ENCODE assay signal across 8 mouse cellular contexts in the genomic region with DNA sequence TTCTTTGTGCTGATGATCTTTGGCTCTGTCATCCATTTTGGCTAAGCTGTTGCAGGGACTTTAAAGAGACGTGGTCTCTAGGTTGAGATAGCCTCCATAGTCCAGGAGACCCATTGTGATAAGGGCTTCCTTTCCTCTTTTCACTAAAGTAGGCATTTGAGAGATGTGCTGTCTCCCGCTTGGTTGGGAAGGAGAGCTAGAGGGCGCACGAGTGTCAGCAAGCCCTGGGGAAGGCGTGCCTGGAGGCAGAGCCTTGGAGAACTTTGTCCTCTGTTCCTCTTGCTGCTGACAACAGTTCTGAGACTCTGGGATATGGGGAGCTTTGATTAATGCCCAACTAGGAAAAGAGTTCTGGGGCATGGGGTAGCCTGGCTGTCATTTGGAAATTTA. TPM values are rescaled to one million over a fixed set of nuclear protein-coding genes. Genes with fewer than 3 reads are reported as not detected.
DNase-seq lines count a peak whose midpoint lies in the region; ATAC-seq lines count a peak whose summit lies in the region.

No protein-coding gene starts in this region.

- H3K9me3 ChIP-seq in forebrain, embryonic 11.5 days (ENCODE audit: control insufficient read depth, low read length) = no peaks in the 10 kb centered on the region
- no peaks in the 10 kb centered on the region for H3K9me3 ChIP-seq in forebrain, embryonic 15.5 days
- H3K9me3 ChIP-seq in liver, embryonic 15.5 days (replicated peaks) = no peaks in the 10 kb centered on the region
- no peaks in the 10 kb centered on the region for H3K9me3 ChIP-seq in liver, embryonic 11.5 days (ENCODE audit: control insufficient read depth, low read length)
- no peaks in the 10 kb centered on the region for H3K9me3 ChIP-seq in intestine, embryonic 15.5 days

- WGBS in forebrain, embryonic 11.5 days = 76% methylated on average over 5 of the region's 5 CpGs
- 78% methylated on average over 5 of the region's 5 CpGs for WGBS in forebrain, embryonic 15.5 days
- 69% methylated on average over 5 of the region's 5 CpGs for WGBS in liver, embryonic 15.5 days (ENCODE audit: insufficient replicate concordance)
- 76% methylated on average over 5 of the region's 5 CpGs for WGBS in liver, embryonic 11.5 days
- WGBS in intestine, embryonic 15.5 days = 65% methylated on average over 5 of the region's 5 CpGs

- H3K4me1 ChIP-seq in forebrain, embryonic 11.5 days (replicated peaks; ENCODE audit: control insufficient read depth, insufficient read depth, low read length) = peaks cover 8% of the 10 kb centered on the region
- H3K4me1 ChIP-seq in forebrain, embryonic 15.5 days = peaks cover 13% of the 10 kb centered on the region
- H3K4me1 ChIP-seq in liver, embryonic 15.5 days (replicated peaks) = peaks cover 42% of the 10 kb centered on the region
- peaks cover 31% of the 10 kb centered on the region for H3K4me1 ChIP-seq in liver, embryonic 11.5 days (replicated peaks; ENCODE audit: control insufficient read depth, insufficient read depth, low read length)
- peaks cover 20% of the 10 kb centered on the region for H3K4me1 ChIP-seq in intestine, embryonic 15.5 days (replicated peaks)

- H3K36me3 ChIP-seq in forebrain, embryonic 11.5 days (ENCODE audit: control insufficient read depth, insufficient read depth, low read length) = peaks cover 13% of the 10 kb centered on the region
- H3K36me3 ChIP-seq in forebrain, embryonic 15.5 days = peaks cover 66% of the 10 kb centered on the region
- peaks cover 97% of the 10 kb centered on the region for H3K36me3 ChIP-seq in liver, embryonic 15.5 days (replicated peaks)
- peaks cover 60% of the 10 kb centered on the region for H3K36me3 ChIP-seq in liver, embryonic 11.5 days (ENCODE audit: control insufficient read depth, insufficient read depth, low read length)
- peaks cover 53% of the 10 kb centered on the region for H3K36me3 ChIP-seq in intestine, embryonic 15.5 days

- no peak overlapping the region for H3K4me3 ChIP-seq in forebrain, embryonic 11.5 days (ENCODE audit: low read depth, low read length)
- no peak overlapping the region for H3K4me3 ChIP-seq in forebrain, embryonic 15.5 days
- H3K4me3 ChIP-seq in liver, embryonic 15.5 days (replicated peaks) = no peak overlapping the region
- H3K4me3 ChIP-seq in liver, embryonic 11.5 days (ENCODE audit: low read depth, low read length) = no peak overlapping the region
- H3K4me3 ChIP-seq in intestine, embryonic 15.5 days (replicated peaks) = no peak overlapping the region

- intact Hi-C loops in left cerebral cortex, postnatal 14 days (cut with DNase I) = loop anchor here (1.0 to 5.0 kb wide), 2 partner anchors 360 to 496 kb away; no protein-coding TSS in a partner anchor

- no peak overlapping the region for H3K9ac ChIP-seq in forebrain, embryonic 11.5 days (ENCODE audit: low read length)
- H3K9ac ChIP-seq in forebrain, embryonic 15.5 days (replicated peaks) = no peak overlapping the region
- no peak overlapping the region for H3K9ac ChIP-seq in liver, embryonic 15.5 days
- no peak overlapping the region for H3K9ac ChIP-seq in liver, embryonic 11.5 days (ENCODE audit: low read depth, low read length)
- no peak overlapping the region for H3K9ac ChIP-seq in intestine, embryonic 15.5 days

- H3K4me2 ChIP-seq in forebrain, embryonic 11.5 days (ENCODE audit: low read depth, low read length, severe bottlenecking) = no peak overlapping the region
- H3K4me2 ChIP-seq in forebrain, embryonic 15.5 days (replicated peaks) = no peak overlapping the region
- peak overlapping the region; percentile 38; the same call in 1 of the 2 replicates for H3K4me2 ChIP-seq in liver, embryonic 15.5 days
- H3K4me2 ChIP-seq in liver, embryonic 11.5 days = no peak overlapping the region
- H3K4me2 ChIP-seq in intestine, embryonic 15.5 days (replicated peaks) = no peak overlapping the region

- no peak for DNase-seq in forebrain, embryonic 11.5 days (ENCODE audit: low spot score)
- DNase-seq in liver, embryonic 11.5 days (ENCODE audit: low spot score) = no peak
- DNase-seq in lung, postnatal 36 days = peak; percentile 70
- no peak for DNase-seq in left cerebral cortex, postnatal 14 days (ENCODE audit: low spot score in 2 of 2)

- no peaks in the 10 kb centered on the region for H3K27me3 ChIP-seq in forebrain, embryonic 11.5 days (ENCODE audit: control insufficient read depth, insufficient read depth, low read length)
- no peaks in the 10 kb centered on the region for H3K27me3 ChIP-seq in forebrain, embryonic 15.5 days
- H3K27me3 ChIP-seq in liver, embryonic 15.5 days = no peaks in the 10 kb centered on the region
- no peaks in the 10 kb centered on the region for H3K27me3 ChIP-seq in liver, embryonic 11.5 days (replicated peaks; ENCODE audit: control insufficient read depth, insufficient read depth, low read length)
- H3K27me3 ChIP-seq in intestine, embryonic 15.5 days (replicated peaks) = no peaks in the 10 kb centered on the region

- H3K27ac ChIP-seq in forebrain, embryonic 11.5 days (ENCODE audit: low read depth, low read length) = no peak overlapping the region
- H3K27ac ChIP-seq in forebrain, embryonic 15.5 days (replicated peaks) = no peak overlapping the region
- no peak overlapping the region for H3K27ac ChIP-seq in liver, embryonic 15.5 days (replicated peaks)
- H3K27ac ChIP-seq in liver, embryonic 11.5 days (ENCODE audit: low read depth, low read length) = no peak overlapping the region
- H3K27ac ChIP-seq in intestine, embryonic 15.5 days = 0 out of 2 replicates have a peak overlapping the region, but pooled peaks have one; percentile 6

- ATAC-seq in forebrain, embryonic 11.5 days (replicated peaks; ENCODE audit: low FRiP score) = 0 out of 2 replicates have a peak, but pooled peaks have one; percentile 4
- no peak for ATAC-seq in forebrain, embryonic 15.5 days (replicated peaks)
- no peak for ATAC-seq in liver, embryonic 15.5 days (ENCODE audit: insufficient read depth)
- no peak for ATAC-seq in liver, embryonic 11.5 days (replicated peaks; ENCODE audit: low FRiP score)
- ATAC-seq in intestine, embryonic 15.5 days = peak; percentile 63
- no peak for ATAC-seq in megakaryocyte-erythroid progenitor cell, adult 5-6 weeks (replicated peaks; ENCODE audit: low FRiP score, low TSS enrichment, poor library complexity, severe bottlenecking)

RNA-seq across cellular contexts. Expression of a gene that starts 20.3 kb away (rescaled TPM):
- 90.0 and 94.5 TPM in 2 replicates for polyA plus RNA-seq in forebrain, embryonic 11.5 days (2014; fragmentation: Nextera tagmentation; extraction: Ambion mirVana)
- 146 and 152 TPM in 2 replicates for polyA plus RNA-seq in forebrain, embryonic 15.5 days (2015; fragmentation: Nextera tagmentation; extraction: Ambion mirVana)
- polyA plus RNA-seq in liver, embryonic 15.5 days (2015; fragmentation: Nextera tagmentation; extraction: Ambion mirVana) = 129 and 141 TPM in 2 replicates
- 124 and 135 TPM in 2 replicates for polyA plus RNA-seq in liver, embryonic 11.5 days (2014; fragmentation: Nextera tagmentation; extraction: Ambion mirVana)
- polyA plus RNA-seq in intestine, embryonic 15.5 days (2015; fragmentation: Nextera tagmentation; extraction: Ambion mirVana) = 117 and 120 TPM in 2 replicates
- 100 to 1,000 TPM; 143 to 147 TPM for total RNA-seq in left cerebral cortex, postnatal 14 days (2021)
- total RNA-seq in megakaryocyte-erythroid progenitor cell, adult 5-6 weeks (2014; fragmentation: Nextera tagmentation) = 228 and 237 TPM in 2 replicates
- 74.1 and 93.5 TPM in 2 replicates for total RNA-seq in megakaryocyte-erythroid progenitor cell, adult 5-6 weeks (2017)

RNA-seq across cellular contexts. Expression of a gene that starts 20.5 kb away (rescaled TPM):
- 25.8 and 30.0 TPM in 2 replicates for polyA plus RNA-seq in forebrain, embryonic 11.5 days (2014; fragmentation: Nextera tagmentation; extraction: Ambion mirVana)
- polyA plus RNA-seq in forebrain, embryonic 15.5 days (2015; fragmentation: Nextera tagmentation; extraction: Ambion mirVana) = 20.5 and 22.6 TPM in 2 replicates
- 24.3 and 29.0 TPM in 2 replicates for polyA plus RNA-seq in liver, embryonic 15.5 days (2015; fragmentation: Nextera tagmentation; extraction: Ambion mirVana)
- 26.1 and 38.3 TPM in 2 replicates for polyA plus RNA-seq in liver, embryonic 11.5 days (2014; fragmentation: Nextera tagmentation; extraction: Ambion mirVana)
- polyA plus RNA-seq in intestine, embryonic 15.5 days (2015; fragmentation: Nextera tagmentation; extraction: Ambion mirVana) = 19.6 and 19.8 TPM in 2 replicates
- total RNA-seq in left cerebral cortex, postnatal 14 days (2021) = 10 to 100 TPM; 45.5 to 47.1 TPM
- 24.3 and 29.2 TPM in 2 replicates for total RNA-seq in megakaryocyte-erythroid progenitor cell, adult 5-6 weeks (2014; fragmentation: Nextera tagmentation)
- 11.2 and 16.0 TPM in 2 replicates for total RNA-seq in megakaryocyte-erythroid progenitor cell, adult 5-6 weeks (2017)

RNA-seq across cellular contexts. Expression of a gene that starts 37.9 kb away (rescaled TPM):
- 3.7 and 8.5 TPM in 2 replicates for polyA plus RNA-seq in forebrain, embryonic 11.5 days (2014; fragmentation: Nextera tagmentation; extraction: Ambion mirVana)
- 2.0 and 2.5 TPM in 2 replicates for polyA plus RNA-seq in forebrain, embryonic 15.5 days (2015; fragmentation: Nextera tagmentation; extraction: Ambion mirVana)
- polyA plus RNA-seq in liver, embryonic 15.5 days (2015; fragmentation: Nextera tagmentation; extraction: Ambion mirVana) = 0.06 and 0.16 TPM in 2 replicates
- polyA plus RNA-seq in liver, embryonic 11.5 days (2014; fragmentation: Nextera tagmentation; extraction: Ambion mirVana) = 1.2 TPM in 2 replicates
- 1.3 and 1.6 TPM in 2 replicates for polyA plus RNA-seq in intestine, embryonic 15.5 days (2015; fragmentation: Nextera tagmentation; extraction: Ambion mirVana)
- total RNA-seq in left cerebral cortex, postnatal 14 days (2021) = 10 to 100 TPM; 12.7 to 15.1 TPM
- total RNA-seq in megakaryocyte-erythroid progenitor cell, adult 5-6 weeks (2014; fragmentation: Nextera tagmentation) = not detected in 2 replicates
- total RNA-seq in megakaryocyte-erythroid progenitor cell, adult 5-6 weeks (2017) = 0.56 TPM in 1 of 2 replicates, not detected in the other

RNA-seq across cellular contexts. Expression of a gene that starts 44.1 kb away (rescaled TPM):
- polyA plus RNA-seq in forebrain, embryonic 11.5 days (2014; fragmentation: Nextera tagmentation; extraction: Ambion mirVana) = 47.9 and 53.6 TPM in 2 replicates
- polyA plus RNA-seq in forebrain, embryonic 15.5 days (2015; fragmentation: Nextera tagmentation; extraction: Ambion mirVana) = 60.0 and 60.3 TPM in 2 replicates
- polyA plus RNA-seq in liver, embryonic 15.5 days (2015; fragmentation: Nextera tagmentation; extraction: Ambion mirVana) = 16.6 and 19.1 TPM in 2 replicates
- 37.6 and 39.9 TPM in 2 replicates for polyA plus RNA-seq in liver, embryonic 11.5 days (2014; fragmentation: Nextera tagmentation; extraction: Ambion mirVana)
- polyA plus RNA-seq in intestine, embryonic 15.5 days (2015; fragmentation: Nextera tagmentation; extraction: Ambion mirVana) = 44.5 and 50.9 TPM in 2 replicates
- 10 to 100 TPM; 23.9 to 30.9 TPM for total RNA-seq in left cerebral cortex, postnatal 14 days (2021)
- 24.0 and 29.0 TPM in 2 replicates for total RNA-seq in megakaryocyte-erythroid progenitor cell, adult 5-6 weeks (2014; fragmentation: Nextera tagmentation)
- total RNA-seq in megakaryocyte-erythroid progenitor cell, adult 5-6 weeks (2017) = 16.3 and 19.7 TPM in 2 replicates

Comparison
In these comparisons a context has a peak if more than half of its experiments do, and no peak if none do; other contexts are left out.
1. ATAC-seq: peak in forebrain, embryonic 11.5 days (single experiment) and intestine, embryonic 15.5 days (single experiment); none in forebrain, embryonic 15.5 days (single experiment), liver, embryonic 15.5 days (single experiment), liver, embryonic 11.5 days (single experiment) and megakaryocyte-erythroid progenitor cell, adult 5-6 weeks (single experiment).